Mouse (Mus musculus): Measurements from ENCODE around the gene Lrrc74a. TPM values are rescaled to one million over a fixed set of nuclear protein-coding genes. Genes with fewer than 3 reads are reported as not detected.

The Lrrc74a gene
- polyA plus RNA-seq, 1 experiment from 2014 or later: not detected

DNA sequence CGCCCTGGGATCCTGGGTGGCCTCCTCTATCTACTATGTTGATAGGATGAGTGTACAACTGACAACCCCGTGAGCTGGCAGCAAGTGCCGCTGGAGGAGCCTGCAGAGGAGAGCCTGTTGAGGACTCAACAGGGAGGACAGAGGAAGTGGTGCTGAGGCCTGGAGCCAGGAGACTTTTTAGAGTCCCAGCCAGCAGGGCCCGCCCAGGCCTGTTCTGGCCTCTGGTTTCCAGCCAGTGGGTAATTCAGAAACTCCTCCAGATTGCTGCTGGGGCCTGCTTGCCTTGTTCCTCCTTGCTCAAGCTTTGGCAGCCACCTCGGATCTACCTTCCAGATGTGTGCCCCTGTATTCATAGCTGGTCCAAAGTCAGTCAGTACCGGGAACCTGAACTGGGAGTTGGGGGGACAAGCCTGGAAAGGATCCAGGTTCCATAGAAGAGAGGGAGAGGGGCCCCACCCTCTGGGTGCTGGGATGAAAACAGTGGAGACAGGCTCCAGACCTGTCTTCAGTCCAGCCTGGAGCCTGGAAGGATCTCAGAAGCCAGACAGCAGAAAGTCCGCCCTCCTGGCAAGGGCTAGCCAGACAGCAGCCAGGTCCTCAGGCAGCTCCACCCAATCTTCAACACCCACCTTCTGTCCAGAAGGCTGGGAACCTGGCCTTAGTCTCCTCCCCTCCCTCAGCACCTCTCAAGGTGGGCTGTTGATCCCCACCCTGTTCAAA is 41.6 kb downstream of the Lrrc74a start:
- H3K9ac ChIP-seq (ENCODE audit: low read depth, low read length): peak overlapping the region; percentile 22; the same call in 1 of the 2 replicates
- no peaks in the 10 kb centered on the region for H3K27me3 ChIP-seq (replicated peaks; ENCODE audit: control insufficient read depth, insufficient read depth, low read length)
- H3K9me3 ChIP-seq (ENCODE audit: control insufficient read depth, low read length): no peaks in the 10 kb centered on the region
- H3K4me3 ChIP-seq (ENCODE audit: low read length): no peak overlapping the region
- 78% methylated on average over 7 of the region's 7 CpGs for WGBS
- 0 out of 2 replicates have a peak overlapping the region, but pooled peaks have one; percentile 44 for H3K27ac ChIP-seq (ENCODE audit: low read depth, low read length)
- H3K36me3 ChIP-seq (ENCODE audit: control insufficient read depth, insufficient read depth, low read length): no peaks in the 10 kb centered on the region
- H3K4me2 ChIP-seq (ENCODE audit: low read length): no peak overlapping the region
- peaks cover 9% of the 10 kb centered on the region; the same call in 1 of the 2 replicates for H3K4me1 ChIP-seq (ENCODE audit: control insufficient read depth, insufficient read depth, low read depth, low read length)
- no peak for ATAC-seq

DNA sequence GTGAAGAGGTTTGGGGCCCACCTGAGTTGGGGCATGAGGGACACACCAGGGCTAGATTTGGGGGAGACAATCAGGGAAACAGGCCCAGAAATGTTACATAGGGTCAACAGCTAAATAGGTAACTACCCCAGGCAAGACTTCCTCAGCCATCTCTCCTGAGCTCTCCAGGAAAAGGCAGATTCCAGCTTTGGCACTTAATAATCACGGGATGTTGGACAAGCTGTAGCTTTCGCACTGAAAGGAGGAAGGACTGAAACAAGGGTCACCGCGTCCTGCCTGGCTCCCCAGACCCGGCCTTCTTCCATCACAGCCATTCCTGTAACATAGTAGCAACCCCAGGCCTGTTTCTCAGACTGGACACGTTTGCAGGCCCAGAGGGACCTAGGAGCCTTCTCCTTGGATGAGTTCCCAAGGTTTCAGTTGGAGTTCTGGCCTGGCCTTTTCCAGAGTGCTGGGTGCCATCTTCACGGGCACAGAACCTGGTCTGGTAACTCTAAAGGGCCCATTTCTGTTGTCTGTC is 42.2 kb downstream of the Lrrc74a start:
- Histone ChIP-seq H3K4me2 (ENCODE audit: low read length) (no peak overlapping the region), H3K36me3 (ENCODE audit: control insufficient read depth, insufficient read depth, low read length) (no peaks in the 10 kb centered on the region), H3K4me3 (ENCODE audit: low read length) (no peak overlapping the region), H3K4me1 (ENCODE audit: control insufficient read depth, insufficient read depth, low read depth, low read length) (peaks cover 5% of the 10 kb centered on the region; the same call in 1 of the 2 replicates), H3K9me3 (ENCODE audit: control insufficient read depth, low read length) (no peaks in the 10 kb centered on the region), H3K27me3 (replicated peaks; ENCODE audit: control insufficient read depth, insufficient read depth, low read length) (no peaks in the 10 kb centered on the region), H3K9ac (ENCODE audit: low read depth, low read length) (no peak overlapping the region), H3K27ac (ENCODE audit: low read depth, low read length) (no peak overlapping the region)
- no peak for ATAC-seq
- WGBS: 83% methylated on average over 7 of the region's 7 CpGs

DNA sequence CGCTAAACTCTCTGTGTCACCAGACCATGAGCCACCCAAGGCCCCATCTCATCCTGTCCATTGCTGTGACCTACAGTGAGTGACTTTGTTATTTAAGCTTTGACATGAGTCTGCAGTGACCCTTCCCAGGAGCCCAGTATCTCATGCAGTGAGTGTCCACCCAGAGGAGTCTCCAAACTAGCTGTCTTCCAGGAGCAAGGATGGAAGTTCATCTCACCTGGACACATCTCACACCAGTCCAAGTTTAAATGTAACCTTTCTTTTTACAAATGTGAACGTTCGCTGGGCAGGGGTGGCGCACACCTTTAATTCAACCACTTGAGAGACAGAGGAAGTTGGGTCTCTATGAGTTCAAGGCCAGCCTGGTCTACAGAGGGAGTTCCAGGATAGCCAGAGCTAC is 44.4 kb downstream of the Lrrc74a start:
- H3K36me3 ChIP-seq (ENCODE audit: control insufficient read depth, insufficient read depth, low read length): no peaks in the 10 kb centered on the region
- 94% methylated on average over 4 of the region's 4 CpGs for WGBS
- H3K4me3 ChIP-seq (ENCODE audit: low read length): no peak overlapping the region
- H3K4me2 ChIP-seq (ENCODE audit: low read length): no peak overlapping the region
- no peaks in the 10 kb centered on the region for H3K9me3 ChIP-seq (ENCODE audit: control insufficient read depth, low read length)
- no peak overlapping the region for H3K9ac ChIP-seq (ENCODE audit: low read depth, low read length)
- no peak for ATAC-seq
- no peak overlapping the region for H3K27ac ChIP-seq (ENCODE audit: low read depth, low read length)
- no peaks in the 10 kb centered on the region for H3K4me1 ChIP-seq (ENCODE audit: control insufficient read depth, insufficient read depth, low read depth, low read length)
- H3K27me3 ChIP-seq (replicated peaks; ENCODE audit: control insufficient read depth, insufficient read depth, low read length): no peaks in the 10 kb centered on the region

DNA sequence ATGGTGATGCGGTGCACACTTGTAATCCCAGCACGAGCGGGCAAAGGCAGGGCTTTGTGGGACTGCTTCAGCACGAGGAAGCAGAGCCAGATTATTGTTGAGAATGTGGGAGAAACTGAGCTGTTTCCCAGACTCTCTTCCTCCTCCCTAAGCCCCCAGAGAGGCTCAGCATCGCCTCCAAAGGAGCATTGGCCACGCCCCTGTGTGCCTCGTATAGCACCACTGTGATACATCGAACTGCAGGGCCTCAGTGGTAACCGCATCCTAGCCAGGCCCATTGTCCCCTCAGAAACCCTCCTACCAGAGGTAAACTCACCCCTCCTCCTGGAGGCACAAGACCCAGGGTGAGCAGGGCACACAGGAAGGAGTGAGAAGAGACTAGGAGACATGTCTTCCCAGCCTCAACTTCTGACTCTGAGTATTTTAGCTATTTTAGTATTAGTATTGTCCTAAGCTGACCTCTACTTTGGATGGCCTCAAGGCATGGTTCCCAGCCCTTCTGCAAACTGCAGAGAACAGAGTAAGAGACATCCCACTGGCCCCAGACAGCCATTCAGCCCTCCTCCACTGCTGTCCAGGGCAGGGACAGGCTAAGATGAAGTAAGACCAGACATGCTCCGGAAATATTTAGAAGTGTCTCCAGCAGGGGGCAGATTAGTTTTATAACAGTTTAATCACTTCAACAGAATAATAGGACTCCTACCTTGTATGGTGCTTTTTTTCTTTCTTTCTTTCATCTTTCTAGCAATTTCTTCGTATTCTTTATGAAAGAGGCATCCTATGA is 45.2 kb downstream of the Lrrc74a start:
- no peaks in the 10 kb centered on the region for H3K4me1 ChIP-seq (ENCODE audit: control insufficient read depth, insufficient read depth, low read depth, low read length)
- no peaks in the 10 kb centered on the region for H3K36me3 ChIP-seq (ENCODE audit: control insufficient read depth, insufficient read depth, low read length)
- no peaks in the 10 kb centered on the region for H3K9me3 ChIP-seq (ENCODE audit: control insufficient read depth, low read length)
- 56% methylated on average over 11 of the region's 11 CpGs for WGBS
- no peaks in the 10 kb centered on the region for H3K27me3 ChIP-seq (replicated peaks; ENCODE audit: control insufficient read depth, insufficient read depth, low read length)
- H3K4me2 ChIP-seq (ENCODE audit: low read length): no peak overlapping the region
- no peak overlapping the region for H3K27ac ChIP-seq (ENCODE audit: low read depth, low read length)
- ATAC-seq: no peak
- no peak overlapping the region for H3K4me3 ChIP-seq (ENCODE audit: low read length)
- H3K9ac ChIP-seq (ENCODE audit: low read depth, low read length): no peak overlapping the region

DNA sequence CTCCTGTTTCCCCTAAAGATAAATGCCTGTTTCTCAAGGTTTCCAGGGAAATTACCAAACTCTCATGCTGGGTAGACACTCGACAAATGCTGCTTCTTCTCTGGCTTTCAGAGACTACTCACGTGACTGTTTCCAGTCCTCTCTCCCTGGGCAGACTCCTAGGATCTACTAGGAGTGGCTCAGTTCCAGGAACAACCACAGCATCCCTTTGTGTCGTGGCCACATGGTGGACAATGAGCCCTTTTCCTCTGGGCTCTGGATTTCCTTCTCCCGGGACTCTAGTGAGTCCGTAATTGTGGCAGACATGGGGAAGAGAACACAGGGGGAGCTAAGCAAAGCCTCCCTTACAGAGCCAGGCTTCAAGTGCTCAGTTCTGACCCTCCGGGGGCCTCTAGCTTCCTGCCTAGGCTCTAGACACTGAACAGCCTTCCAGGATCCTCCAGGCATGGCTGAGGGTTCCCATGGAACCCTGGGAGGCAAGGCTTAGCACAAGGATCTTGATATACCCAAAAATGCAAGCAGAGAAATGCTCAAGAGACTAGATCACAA is 47.6 kb downstream of the Lrrc74a start:
- Histone ChIP-seq H3K4me1 (ENCODE audit: control insufficient read depth, insufficient read depth, low read depth, low read length) (peaks cover 7% of the 10 kb centered on the region), H3K27me3 (replicated peaks; ENCODE audit: control insufficient read depth, insufficient read depth, low read length) (no peaks in the 10 kb centered on the region), H3K4me3 (ENCODE audit: low read length) (no peak overlapping the region), H3K9ac (ENCODE audit: low read depth, low read length) (no peak overlapping the region), H3K4me2 (ENCODE audit: low read length) (no peak overlapping the region), H3K27ac (ENCODE audit: low read depth, low read length) (peak overlapping the region; percentile 14), H3K36me3 (ENCODE audit: control insufficient read depth, insufficient read depth, low read length) (no peaks in the 10 kb centered on the region), H3K9me3 (ENCODE audit: control insufficient read depth, low read length) (no peaks in the 10 kb centered on the region)
- 23% methylated on average over 6 of the region's 6 CpGs for WGBS
- ATAC-seq: peak; percentile 75

DNA sequence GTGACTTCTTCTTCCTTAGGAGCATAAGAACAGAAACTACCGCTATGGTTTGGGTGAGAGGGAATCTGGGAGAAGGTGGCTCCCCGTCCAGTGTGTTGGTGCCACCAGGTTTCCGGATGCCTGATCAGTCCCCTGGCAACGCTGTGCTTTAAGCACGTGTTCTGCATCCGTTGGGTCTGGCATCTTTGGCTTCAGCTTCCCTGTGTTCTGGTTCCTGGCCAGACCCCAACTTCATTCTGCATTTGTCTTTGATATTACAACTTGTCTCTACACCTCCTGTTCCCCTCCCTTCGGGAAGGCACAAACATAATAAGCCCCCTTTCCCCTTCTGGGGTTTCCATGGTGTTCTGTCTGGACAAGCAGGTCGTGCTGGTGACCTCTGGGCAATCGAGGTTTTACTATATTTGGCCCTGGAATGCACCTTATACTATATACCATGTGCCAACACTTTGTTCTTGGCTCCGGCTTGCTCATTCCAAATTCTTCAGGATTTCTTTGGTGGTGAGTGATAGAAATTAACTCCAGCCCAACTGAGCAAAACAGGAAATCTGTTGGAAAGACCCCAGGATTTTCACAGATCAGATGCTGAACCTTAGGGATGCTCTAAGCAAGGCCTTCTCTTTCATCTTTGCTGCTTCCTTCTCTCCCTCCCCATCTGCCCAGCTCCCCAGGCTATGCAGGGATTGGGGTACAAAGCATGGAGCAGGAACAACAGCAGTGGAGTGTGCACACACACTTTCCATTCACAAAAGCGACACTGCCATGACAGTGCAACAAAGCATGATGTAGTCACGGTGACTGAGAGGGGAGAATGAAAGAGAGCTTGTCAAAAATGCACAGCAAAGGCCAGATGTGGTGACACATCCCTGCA is 52.2 kb downstream of the Lrrc74a start:
- no peaks in the 10 kb centered on the region for H3K27me3 ChIP-seq (replicated peaks; ENCODE audit: control insufficient read depth, insufficient read depth, low read length)
- H3K27ac ChIP-seq (ENCODE audit: low read depth, low read length): peak overlapping the region; percentile 42; the same call in 1 of the 2 replicates
- peak; percentile 18 for ATAC-seq

DNA sequence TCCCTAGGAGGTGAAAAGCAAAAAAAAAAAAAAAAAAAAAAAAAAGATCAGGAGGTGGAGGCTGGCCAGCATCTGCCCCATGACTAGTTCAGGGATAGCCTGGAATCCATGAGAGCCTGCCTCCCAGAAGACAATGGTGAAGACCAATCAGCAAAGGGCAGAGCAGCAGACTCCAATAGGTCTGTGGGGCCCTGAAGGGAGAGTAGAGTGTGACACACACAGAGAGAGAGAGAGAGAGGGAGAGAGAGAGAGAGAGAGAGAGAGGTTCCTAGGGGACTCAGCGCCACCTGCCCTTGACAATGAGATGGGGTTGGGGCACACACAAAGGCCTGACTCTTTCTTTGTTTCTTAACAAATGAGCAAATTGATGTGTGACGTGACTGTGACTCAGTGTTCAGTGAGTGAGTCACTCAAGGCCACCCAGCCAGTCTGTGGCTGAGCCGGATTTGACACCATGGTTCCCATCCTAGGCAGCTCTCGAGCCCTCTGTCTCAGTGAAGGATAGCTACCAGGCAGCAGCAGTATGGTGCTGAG is 52.9 kb downstream of the Lrrc74a start:
- H3K27ac ChIP-seq (ENCODE audit: low read depth, low read length): peak overlapping the region; percentile 42; the same call in 1 of the 2 replicates
- peak; percentile 38; the same call in 1 of the 2 replicates for ATAC-seq
- H3K9ac ChIP-seq (ENCODE audit: low read depth, low read length): no peak overlapping the region
- no peak overlapping the region for H3K4me2 ChIP-seq (ENCODE audit: low read length)
- 37% methylated on average over 4 of the region's 4 CpGs for WGBS
- no peak overlapping the region for H3K4me3 ChIP-seq (ENCODE audit: low read length)
- no peaks in the 10 kb centered on the region for H3K36me3 ChIP-seq (ENCODE audit: control insufficient read depth, insufficient read depth, low read length)
- H3K27me3 ChIP-seq (replicated peaks; ENCODE audit: control insufficient read depth, insufficient read depth, low read length): no peaks in the 10 kb centered on the region
- H3K4me1 ChIP-seq (ENCODE audit: control insufficient read depth, insufficient read depth, low read depth, low read length): peaks cover 14% of the 10 kb centered on the region
- H3K9me3 ChIP-seq (ENCODE audit: control insufficient read depth, low read length): no peaks in the 10 kb centered on the region

More for the DNA sequence above, 52.2 kb downstream of the Lrrc74a start:
- Histone ChIP-seq H3K9ac (ENCODE audit: low read depth, low read length) (no peak overlapping the region), H3K36me3 (ENCODE audit: control insufficient read depth, insufficient read depth, low read length) (no peaks in the 10 kb centered on the region), H3K9me3 (ENCODE audit: control insufficient read depth, low read length) (no peaks in the 10 kb centered on the region), H3K4me3 (ENCODE audit: low read length) (no peak overlapping the region), H3K4me2 (ENCODE audit: low read length) (no peak overlapping the region), H3K4me1 (ENCODE audit: control insufficient read depth, insufficient read depth, low read depth, low read length) (peaks cover 14% of the 10 kb centered on the region)
- 19% methylated on average over 12 of the region's 12 CpGs for WGBS

DNA sequence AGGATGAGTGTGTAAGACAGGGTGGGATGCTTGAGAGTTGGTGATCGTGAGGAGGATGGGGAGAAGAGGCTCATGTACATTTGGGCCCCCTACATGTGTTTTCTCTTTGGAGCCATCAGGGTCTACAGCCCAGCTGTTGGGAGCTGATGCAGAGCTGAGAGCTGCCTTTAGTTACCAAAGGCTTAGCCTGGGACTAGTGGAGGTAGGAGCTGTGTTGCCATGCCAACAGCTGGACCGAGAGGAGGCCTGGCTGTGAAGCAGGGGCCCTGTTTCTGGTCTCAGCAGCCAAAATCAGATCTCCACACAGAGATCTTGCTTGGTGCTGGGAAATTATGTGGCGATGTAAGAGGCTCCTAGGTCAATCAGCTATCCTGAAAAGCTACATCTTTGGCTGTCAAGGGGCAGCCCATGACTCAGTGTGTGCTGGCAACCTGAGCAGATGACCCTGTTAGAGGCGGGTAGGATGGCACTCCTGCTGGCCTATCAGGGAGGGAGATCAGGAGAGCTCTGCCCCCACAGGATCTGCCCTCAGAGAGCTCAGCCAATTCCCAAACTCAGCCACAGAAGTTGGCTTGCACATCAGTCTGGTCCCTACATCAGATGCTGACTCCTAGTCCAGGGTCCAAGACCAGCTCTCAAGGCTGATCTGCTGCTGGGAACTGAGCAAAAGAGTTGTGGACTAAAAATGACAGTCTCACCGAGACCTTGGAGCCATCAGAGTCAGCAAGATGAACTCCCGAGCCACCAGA is 56.1 kb downstream of the Lrrc74a start:
- Histone ChIP-seq H3K27ac (ENCODE audit: low read depth, low read length) (no peak overlapping the region), H3K36me3 (ENCODE audit: control insufficient read depth, insufficient read depth, low read length) (no peaks in the 10 kb centered on the region), H3K4me3 (ENCODE audit: low read length) (no peak overlapping the region), H3K4me1 (ENCODE audit: control insufficient read depth, insufficient read depth, low read depth, low read length) (peaks cover 14% of the 10 kb centered on the region), H3K9me3 (ENCODE audit: control insufficient read depth, low read length) (no peaks in the 10 kb centered on the region), H3K4me2 (ENCODE audit: low read length) (no peak overlapping the region), H3K27me3 (replicated peaks; ENCODE audit: control insufficient read depth, insufficient read depth, low read length) (no peaks in the 10 kb centered on the region), H3K9ac (ENCODE audit: low read depth, low read length) (peak overlapping the region; percentile 3; the same call in 1 of the 2 replicates)
- WGBS: 32% methylated on average over 6 of the region's 6 CpGs
- no peak for ATAC-seq

Measured in hindbrain, embryonic 16.5 days (tissue).